Mouse (Mus musculus): ENCODE data around the gene Ess2. TPM values are rescaled to one million over a fixed set of nuclear protein-coding genes. Genes with fewer than 3 reads are reported as not detected.

The Ess2 gene
- total RNA-seq, 1 experiment from 2014 or later = 31.2 TPM

GRCm38 (mm10) chr16:17928087-17928580, 17.0 kb upstream of the Ess2 start, which contains the start of gene Slc25a1:
Slc25a1 (minus strand) TSS chr16:17928219.
- peak; percentile 42 to 46 for ATAC-seq (replicated peaks in 1 of 2; ENCODE audit: insufficient read depth in 1 of 2, low FRiP score in 2 of 2, low TSS enrichment in 1 of 2, low read depth in 1 of 2, poor library complexity in 2 of 2, severe bottlenecking in 2 of 2)

- no peak for ATAC-seq (replicated peaks in 1 of 2; ENCODE audit: insufficient read depth in 1 of 2, low FRiP score in 2 of 2, low TSS enrichment in 1 of 2, low read depth in 1 of 2, poor library complexity in 2 of 2, severe bottlenecking in 2 of 2)
Observed at GRCm38 (mm10) chr16:17927351-17928082, 16.4 kb upstream of the Ess2 start.

- ATAC-seq (replicated peaks in 1 of 2; ENCODE audit: insufficient read depth in 1 of 2, low FRiP score in 2 of 2, low TSS enrichment in 1 of 2, low read depth in 1 of 2, poor library complexity in 2 of 2, severe bottlenecking in 2 of 2) = no peak
Observed at GRCm38 (mm10) chr16:17922163-17922538, 11.0 kb upstream of the Ess2 start.

- ATAC-seq (replicated peaks in 1 of 2; ENCODE audit: insufficient read depth in 1 of 2, low FRiP score in 2 of 2, low TSS enrichment in 1 of 2, low read depth in 1 of 2, poor library complexity in 2 of 2, severe bottlenecking in 2 of 2) = peak; percentile 92 to 95
Observed at GRCm38 (mm10) chr16:17921325-17922162, 10.4 kb upstream of the Ess2 start.

GRCm38 (mm10) chr16:17920586-17920985, 9.4 kb upstream of the Ess2 start:
- ATAC-seq (replicated peaks in 1 of 2; ENCODE audit: insufficient read depth in 1 of 2, low FRiP score in 2 of 2, low TSS enrichment in 1 of 2, low read depth in 1 of 2, poor library complexity in 2 of 2, severe bottlenecking in 2 of 2) = no peak

GRCm38 (mm10) chr16:17914307-17915249, 3.4 kb upstream of the Ess2 start, which contains the start of gene Gsc2:
Gsc2 (minus strand) TSS chr16:17915059.
- no peak for ATAC-seq (replicated peaks in 1 of 2; ENCODE audit: insufficient read depth in 1 of 2, low FRiP score in 2 of 2, low TSS enrichment in 1 of 2, low read depth in 1 of 2, poor library complexity in 2 of 2, severe bottlenecking in 2 of 2)

GRCm38 (mm10) chr16:17898462-17898861, 12.7 kb downstream of the Ess2 start, which contains the start of the genes Dgcr2 and Tssk2:
Dgcr2 (minus strand) TSS chr16:17898562.
Tssk2 (plus strand) TSS chr16:17898637.
- ATAC-seq (replicated peaks in 1 of 2; ENCODE audit: insufficient read depth in 1 of 2, low FRiP score in 2 of 2, low TSS enrichment in 1 of 2, low read depth in 1 of 2, poor library complexity in 2 of 2, severe bottlenecking in 2 of 2) = no peak

- ATAC-seq (replicated peaks in 1 of 2; ENCODE audit: insufficient read depth in 1 of 2, low FRiP score in 2 of 2, low TSS enrichment in 1 of 2, low read depth in 1 of 2, poor library complexity in 2 of 2, severe bottlenecking in 2 of 2) = no peak
Observed at GRCm38 (mm10) chr16:17896091-17896490, 15.1 kb downstream of the Ess2 start.

- ATAC-seq (replicated peaks in 1 of 2; ENCODE audit: insufficient read depth in 1 of 2, low FRiP score in 2 of 2, low TSS enrichment in 1 of 2, low read depth in 1 of 2, poor library complexity in 2 of 2, severe bottlenecking in 2 of 2) = no peak
Observed at GRCm38 (mm10) chr16:17893923-17894322, 17.2 kb downstream of the Ess2 start, which contains the start of gene Tssk1. Tssk1 (plus strand) TSS chr16:17894223.

- no peak for ATAC-seq (replicated peaks in 1 of 2; ENCODE audit: insufficient read depth in 1 of 2, low FRiP score in 2 of 2, low TSS enrichment in 1 of 2, low read depth in 1 of 2, poor library complexity in 2 of 2, severe bottlenecking in 2 of 2)
Observed at GRCm38 (mm10) chr16:17892606-17893005, 18.5 kb downstream of the Ess2 start.

GRCm38 (mm10) chr16:17891567-17891959, 19.6 kb downstream of the Ess2 start, which contains the start of gene Gm20518:
Gm20518 (minus strand) TSS chr16:17891671.
- ATAC-seq (replicated peaks in 1 of 2; ENCODE audit: insufficient read depth in 1 of 2, low FRiP score in 2 of 2, low TSS enrichment in 1 of 2, low read depth in 1 of 2, poor library complexity in 2 of 2, severe bottlenecking in 2 of 2) = peak; percentile 91 to 95

GRCm38 (mm10) chr16:17890917-17891566, 20.1 kb downstream of the Ess2 start:
- ATAC-seq (replicated peaks in 1 of 2; ENCODE audit: insufficient read depth in 1 of 2, low FRiP score in 2 of 2, low TSS enrichment in 1 of 2, low read depth in 1 of 2, poor library complexity in 2 of 2, severe bottlenecking in 2 of 2) = peak; percentile 19 to 36

- ATAC-seq (replicated peaks in 1 of 2; ENCODE audit: insufficient read depth in 1 of 2, low FRiP score in 2 of 2, low TSS enrichment in 1 of 2, low read depth in 1 of 2, poor library complexity in 2 of 2, severe bottlenecking in 2 of 2) = no peak
Observed at GRCm38 (mm10) chr16:17890342-17890727, 20.8 kb downstream of the Ess2 start.

GRCm38 (mm10) chr16:17889689-17890341, 21.3 kb downstream of the Ess2 start:
- ATAC-seq (replicated peaks in 1 of 2; ENCODE audit: insufficient read depth in 1 of 2, low FRiP score in 2 of 2, low TSS enrichment in 1 of 2, low read depth in 1 of 2, poor library complexity in 2 of 2, severe bottlenecking in 2 of 2) = no peak

- ATAC-seq (replicated peaks in 1 of 2; ENCODE audit: insufficient read depth in 1 of 2, low FRiP score in 2 of 2, low TSS enrichment in 1 of 2, low read depth in 1 of 2, poor library complexity in 2 of 2, severe bottlenecking in 2 of 2) = no peak
Observed at GRCm38 (mm10) chr16:17884116-17884515, 27.0 kb downstream of the Ess2 start.

GRCm38 (mm10) chr16:17882196-17882595, 29.0 kb downstream of the Ess2 start:
- no peak for ATAC-seq (replicated peaks in 1 of 2; ENCODE audit: insufficient read depth in 1 of 2, low FRiP score in 2 of 2, low TSS enrichment in 1 of 2, low read depth in 1 of 2, poor library complexity in 2 of 2, severe bottlenecking in 2 of 2)

All from hematopoietic stem cell, adult 5-6 weeks (primary cell).